Mouse (Mus musculus) kidney, embryonic 16.5 days (tissue): ENCODE data around the gene Nek7. TPM values are rescaled to one million over a fixed set of nuclear protein-coding genes. Genes with fewer than 3 reads are reported as not detected.

Experiments used
- ATAC-seq: fragments of 200-750 bp; cut with Nextera tagmentation; 2 replicates; pipeline ENCODE4 v1.8.0; 2017; ENCODE audit warnings: moderate TSS enrichment; ENCODE audit not compliant: low FRiP score, low TSS enrichment
- H3K27ac ChIP-seq: fragments of 300-500 bp; sonication (generic); 2 replicates; pipeline ENCODE4 v1.5.1; 2014; ENCODE audit warnings: low read length
- H3K27me3 ChIP-seq: fragments of 300-500 bp; sonication (generic); 2 replicates; pipeline ENCODE4 v1.6.1; 2014; ENCODE audit warnings: low read length, control low read depth, mixed read lengths; ENCODE audit not compliant: insufficient read depth
- H3K36me3 ChIP-seq: fragments of 300-500 bp; sonication (generic); 2 replicates; pipeline ENCODE4 v1.6.1; 2014; ENCODE audit warnings: low read length, control low read depth, mixed read lengths; ENCODE audit not compliant: insufficient read depth
- H3K4me1 ChIP-seq: fragments of 300-500 bp; sonication (generic); 2 replicates; pipeline ENCODE4 v1.6.1; 2014; ENCODE audit warnings: low read length, control low read depth, mixed read lengths; ENCODE audit not compliant: insufficient read depth
- H3K4me2 ChIP-seq: fragments of 300-500 bp; sonication (generic); replicated peaks from 2 replicates; pipeline ENCODE4 v1.6.1; 2014; ENCODE audit warnings: low read depth, low read length
- H3K4me3 ChIP-seq: fragments of 300-500 bp; sonication (generic); 2 replicates; pipeline ENCODE4 v1.5.1; 2014; ENCODE audit warnings: mild to moderate bottlenecking, low read length
- H3K9ac ChIP-seq: fragments of 300-500 bp; sonication (generic); replicated peaks from 2 replicates; pipeline ENCODE4 v1.6.1; 2014; ENCODE audit warnings: low read length
- H3K9me3 ChIP-seq: fragments of 300-500 bp; sonication (generic); 2 replicates; pipeline ENCODE4 v1.6.1; 2016; ENCODE audit warnings: low read length, control low read depth
- WGBS: fragments of 180-500 bp; shearing (Covaris S2); extraction: QIAGEN DNeasy Blood & Tissue Kit; methylation state at CpG from one replicate; pipeline ENCODE4 v1.1.7; 2014; 5-methylcytosine and 5-hydroxymethylcytosine counted together
- polyA plus RNA-seq: library from polyadenylated mRNA; unstranded; fragments of >200 nt; fragmentation: Nextera tagmentation; extraction: Ambion mirVana; gene quantifications from 2 replicates; pipeline ENCODE4 v1.2.1, GENCODE M21; 2015

Nek7 gene
- polyA plus RNA-seq, 1 experiment from 2014 or later = 42.6 TPM

- H3K9ac ChIP-seq = no peak overlapping the region
- ATAC-seq = no peak
- H3K36me3 ChIP-seq = no peaks in the 10 kb centered on the region
- H3K27me3 ChIP-seq = no peaks in the 10 kb centered on the region
- 73% methylated on average over 7 of the region's 7 CpGs for WGBS
- no peak overlapping the region for H3K27ac ChIP-seq
- no peaks in the 10 kb centered on the region for H3K4me1 ChIP-seq
- H3K4me3 ChIP-seq = no peak overlapping the region
- H3K9me3 ChIP-seq = no peaks in the 10 kb centered on the region
- no peak overlapping the region for H3K4me2 ChIP-seq
These were observed 40.7 kb downstream of the Nek7 start for GRCm38 (mm10) chr1:138579207-138579606.

- no peaks in the 10 kb centered on the region for H3K9me3 ChIP-seq
- H3K4me3 ChIP-seq = no peak overlapping the region
- WGBS = 49% methylated on average over 7 of the region's 7 CpGs
- no peak overlapping the region for H3K9ac ChIP-seq
- no peaks in the 10 kb centered on the region for H3K27me3 ChIP-seq
- no peak for ATAC-seq
- no peak overlapping the region for H3K27ac ChIP-seq
- no peaks in the 10 kb centered on the region for H3K36me3 ChIP-seq
- H3K4me1 ChIP-seq = peaks cover 1% of the 10 kb centered on the region; the same call in 1 of the 2 replicates
- no peak overlapping the region for H3K4me2 ChIP-seq
These were observed 43.1 kb downstream of the Nek7 start for GRCm38 (mm10) chr1:138576803-138577202.

- H3K4me3 ChIP-seq = no peak overlapping the region
- no peaks in the 10 kb centered on the region for H3K27me3 ChIP-seq
- H3K9ac ChIP-seq = no peak overlapping the region
- H3K27ac ChIP-seq = no peak overlapping the region
- no peaks in the 10 kb centered on the region for H3K36me3 ChIP-seq
- peaks cover 7% of the 10 kb centered on the region; the same call in 1 of the 2 replicates for H3K4me1 ChIP-seq
- WGBS = 90% methylated on average over 8 of the region's 8 CpGs
- H3K4me2 ChIP-seq = no peak overlapping the region
- ATAC-seq = no peak
- no peaks in the 10 kb centered on the region for H3K9me3 ChIP-seq
These were observed 43.8 kb downstream of the Nek7 start for GRCm38 (mm10) chr1:138576066-138576697.

- Histone ChIP-seq H3K27ac (no peak overlapping the region), H3K4me3 (no peak overlapping the region), H3K9me3 (no peaks in the 10 kb centered on the region), H3K36me3 (no peaks in the 10 kb centered on the region), H3K4me2 (no peak overlapping the region), H3K4me1 (peaks cover 9% of the 10 kb centered on the region; the same call in 1 of the 2 replicates), H3K9ac (no peak overlapping the region), H3K27me3 (no peaks in the 10 kb centered on the region)
- whole genome bisulfite sequencing = 65% methylated on average over 2 of the region's 2 CpGs
- ATAC-seq = no peak
These were observed 44.3 kb downstream of the Nek7 start for GRCm38 (mm10) chr1:138575629-138576028.

- Histone ChIP-seq H3K9me3 (no peaks in the 10 kb centered on the region), H3K4me3 (no peak overlapping the region), H3K4me1 (peaks cover 9% of the 10 kb centered on the region; the same call in 1 of the 2 replicates), H3K36me3 (no peaks in the 10 kb centered on the region), H3K27ac (no peak overlapping the region), H3K27me3 (no peaks in the 10 kb centered on the region), H3K4me2 (no peak overlapping the region), H3K9ac (no peak overlapping the region)
- 71% methylated on average over 22 of the region's 22 CpGs for WGBS
- ATAC-seq = no peak
These were observed 48.2 kb downstream of the Nek7 start for GRCm38 (mm10) chr1:138571565-138572361.

- Histone ChIP-seq H3K27ac (no peak overlapping the region), H3K9ac (no peak overlapping the region), H3K4me1 (peaks cover 9% of the 10 kb centered on the region; the same call in 1 of the 2 replicates), H3K36me3 (no peaks in the 10 kb centered on the region), H3K9me3 (no peaks in the 10 kb centered on the region), H3K4me2 (no peak overlapping the region), H3K4me3 (no peak overlapping the region), H3K27me3 (no peaks in the 10 kb centered on the region)
- 71% methylated on average over 2 of the region's 2 CpGs for whole genome bisulfite sequencing
- no peak for ATAC-seq
These were observed 48.9 kb downstream of the Nek7 start for GRCm38 (mm10) chr1:138571038-138571441.

GRCm38 (mm10) chr1:138568434-138569232 lies 51.3 kb downstream of the Nek7 start:
- Histone ChIP-seq H3K36me3 (no peaks in the 10 kb centered on the region), H3K27me3 (no peaks in the 10 kb centered on the region), H3K4me3 (no peak overlapping the region), H3K4me2 (no peak overlapping the region), H3K27ac (no peak overlapping the region), H3K4me1 (peaks cover 9% of the 10 kb centered on the region; the same call in 1 of the 2 replicates), H3K9ac (no peak overlapping the region), H3K9me3 (no peaks in the 10 kb centered on the region)
- WGBS = 85% methylated on average over 6 of the region's 6 CpGs
- no peak for ATAC-seq

- H3K9ac ChIP-seq = no peak overlapping the region
- no peak for ATAC-seq
- no peaks in the 10 kb centered on the region for H3K27me3 ChIP-seq
- H3K36me3 ChIP-seq = no peaks in the 10 kb centered on the region
- H3K4me3 ChIP-seq = no peak overlapping the region
- H3K27ac ChIP-seq = no peak overlapping the region
- WGBS = 87% methylated on average over 9 of the region's 9 CpGs
- no peaks in the 10 kb centered on the region for H3K9me3 ChIP-seq
- no peak overlapping the region for H3K4me2 ChIP-seq
- peaks cover 9% of the 10 kb centered on the region; the same call in 1 of the 2 replicates for H3K4me1 ChIP-seq
These were observed 52.0 kb downstream of the Nek7 start for GRCm38 (mm10) chr1:138567946-138568345.

- Histone ChIP-seq H3K9me3 (no peaks in the 10 kb centered on the region), H3K36me3 (no peaks in the 10 kb centered on the region), H3K4me2 (no peak overlapping the region), H3K4me1 (peaks cover 8% of the 10 kb centered on the region; the same call in 1 of the 2 replicates), H3K4me3 (no peak overlapping the region), H3K27ac (no peak overlapping the region), H3K27me3 (no peaks in the 10 kb centered on the region), H3K9ac (no peak overlapping the region)
- no peak for ATAC-seq
- WGBS = 85% methylated on average over 6 of the region's 6 CpGs
These were observed 55.3 kb downstream of the Nek7 start for GRCm38 (mm10) chr1:138564677-138565076.
